Mouse (Mus musculus): ENCODE data around the gene Jag1.

Jag1 gene

DNA sequence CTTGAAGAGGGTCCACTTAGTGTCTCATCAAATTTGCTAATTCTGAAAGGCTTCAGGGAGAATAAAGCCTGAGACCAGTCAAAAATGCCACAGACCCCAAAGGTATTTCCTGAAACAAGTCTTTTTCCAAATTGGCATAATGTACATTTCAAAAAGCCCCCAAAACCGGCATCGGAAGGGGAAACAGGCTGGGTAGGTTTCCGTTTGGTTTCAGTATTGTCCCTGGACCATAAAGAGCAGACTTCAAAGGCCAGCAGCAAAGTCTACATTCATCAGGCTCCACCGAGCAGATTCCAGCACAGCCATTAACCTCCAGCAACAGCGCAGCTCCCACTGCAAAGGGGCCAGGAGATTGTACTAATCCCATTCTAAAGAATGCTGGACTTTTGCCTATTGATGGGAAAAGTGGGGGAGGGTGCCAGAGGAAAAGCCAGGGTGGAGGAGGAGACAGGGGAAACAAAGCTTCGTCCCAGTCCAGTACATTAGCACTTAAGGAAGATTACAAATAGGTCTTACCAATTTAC lies 17.2 kb downstream of the Jag1 start:
- DNase-seq: no peak

DNA sequence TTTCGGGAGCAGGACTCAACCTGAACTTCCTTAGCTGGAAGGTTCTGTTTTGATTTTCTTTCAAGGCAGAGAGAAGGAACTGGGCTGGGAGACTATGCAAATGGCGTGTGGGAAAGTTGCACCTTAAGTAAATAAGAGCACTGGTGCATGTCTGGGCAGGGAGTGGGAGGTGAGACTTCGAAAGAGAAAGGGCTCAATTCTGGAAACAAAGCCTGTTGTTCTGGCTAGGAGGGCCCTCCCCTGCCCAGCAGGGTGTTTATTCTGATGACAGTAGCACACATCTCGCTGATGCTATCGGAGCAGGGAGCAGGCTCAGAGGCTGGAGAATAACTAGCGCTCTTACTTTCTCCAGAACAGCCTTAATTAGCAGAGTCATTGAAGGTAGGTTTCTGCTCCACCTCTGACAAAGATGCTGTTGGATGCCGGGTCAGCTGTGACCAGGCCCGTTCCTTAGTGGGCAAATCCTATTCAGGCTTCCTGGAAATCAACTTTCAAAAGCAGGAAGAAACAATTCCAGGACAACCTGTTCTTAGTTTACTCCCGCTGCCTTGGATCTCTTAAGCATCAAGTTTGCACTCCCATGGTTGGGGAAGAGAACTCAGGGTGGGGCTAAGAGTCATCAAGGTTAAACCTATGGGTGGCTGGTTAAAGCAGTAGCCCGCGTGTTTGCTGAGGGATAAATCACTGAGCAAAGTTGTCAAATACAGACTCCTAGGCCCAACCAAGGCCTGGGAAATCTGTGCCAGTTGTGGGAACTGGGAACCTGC lies 18.0 kb downstream of the Jag1 start:
- no peak for DNase-seq

- no peak for DNase-seq
Observed at GRCm38 (mm10) chr2:137096981-137097460, 19.4 kb downstream of the Jag1 start.

DNA sequence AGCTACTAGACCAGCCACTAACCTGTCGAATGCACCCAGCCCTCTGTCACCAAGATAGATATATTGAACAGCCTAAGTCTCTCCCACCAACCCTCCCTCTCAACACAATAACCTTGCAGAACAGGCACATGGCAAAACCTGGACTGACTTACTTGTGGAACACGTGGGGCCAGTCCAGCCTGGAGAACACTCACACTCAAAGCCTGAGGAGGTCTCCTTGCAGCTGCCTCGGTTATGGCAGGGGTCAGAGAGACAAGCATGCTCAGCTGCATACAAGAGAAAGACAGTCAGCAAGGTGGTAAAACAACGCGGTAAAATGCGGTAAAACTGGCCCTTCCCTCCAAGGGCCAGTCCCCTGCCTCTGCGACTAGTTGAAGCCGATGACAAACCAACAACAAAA lies 22.1 kb downstream of the Jag1 start:
- DNase-seq: no peak

DNA sequence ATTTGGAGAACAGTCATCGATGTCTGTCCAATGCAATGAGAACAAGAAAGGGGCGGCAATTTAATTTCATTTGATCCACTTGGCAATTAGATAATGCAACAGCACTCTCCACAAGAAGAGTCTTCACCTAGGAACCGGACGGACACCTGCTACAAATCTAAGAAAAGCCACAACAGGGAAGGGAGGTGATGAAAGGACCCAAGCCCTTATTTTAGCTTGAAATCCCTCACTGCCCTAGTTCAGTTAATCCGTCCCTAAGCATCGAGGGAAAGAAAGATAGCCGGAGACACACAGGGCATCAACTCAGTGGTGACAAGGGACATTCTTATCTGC lies 23.2 kb downstream of the Jag1 start:
- no peak for DNase-seq

DNA sequence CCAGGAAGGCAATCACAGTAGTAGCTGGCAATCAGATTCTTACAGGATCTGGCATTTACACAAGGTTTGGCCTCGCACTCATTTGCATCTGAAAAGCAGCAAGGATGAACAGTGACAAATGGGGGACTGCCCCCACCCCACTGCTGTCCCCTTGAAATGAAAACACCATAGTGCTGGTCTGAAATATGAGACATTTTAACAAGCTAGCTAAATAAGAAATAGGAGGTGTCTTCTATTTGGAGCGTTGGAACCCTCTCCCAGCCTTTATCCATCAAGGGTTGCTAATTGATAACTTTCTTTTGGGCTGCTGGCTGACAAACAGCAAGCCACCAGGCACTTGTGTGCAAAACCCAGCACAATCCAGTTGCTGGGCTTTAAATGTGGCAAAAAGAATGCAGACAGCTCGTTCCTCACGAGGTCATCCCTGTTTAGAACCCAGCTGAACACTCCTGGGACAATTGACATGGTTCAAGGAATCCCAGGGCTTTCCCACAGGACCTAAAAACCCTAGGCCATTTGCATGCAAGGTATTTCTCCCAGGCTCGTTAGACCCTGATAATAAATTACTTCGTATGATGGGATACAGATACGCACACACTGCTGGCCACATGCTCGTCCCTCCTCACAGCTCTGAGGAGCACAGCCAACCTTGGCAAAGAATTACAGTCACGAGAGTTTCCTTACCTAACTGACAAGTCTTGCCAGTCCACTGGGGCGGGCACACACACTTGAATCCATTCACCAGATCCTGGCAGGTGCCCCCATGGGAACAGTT lies 23.7 kb downstream of the Jag1 start:
- no peak for DNase-seq

GRCm38 (mm10) chr2:137091766-137092522 lies 24.5 kb downstream of the Jag1 start:
- DNase-seq: no peak

- DNase-seq: no peak
Observed at GRCm38 (mm10) chr2:137087705-137088104, 28.7 kb downstream of the Jag1 start.

GRCm38 (mm10) chr2:137086621-137087395 lies 29.6 kb downstream of the Jag1 start:
- DNase-seq: no peak

DNA sequence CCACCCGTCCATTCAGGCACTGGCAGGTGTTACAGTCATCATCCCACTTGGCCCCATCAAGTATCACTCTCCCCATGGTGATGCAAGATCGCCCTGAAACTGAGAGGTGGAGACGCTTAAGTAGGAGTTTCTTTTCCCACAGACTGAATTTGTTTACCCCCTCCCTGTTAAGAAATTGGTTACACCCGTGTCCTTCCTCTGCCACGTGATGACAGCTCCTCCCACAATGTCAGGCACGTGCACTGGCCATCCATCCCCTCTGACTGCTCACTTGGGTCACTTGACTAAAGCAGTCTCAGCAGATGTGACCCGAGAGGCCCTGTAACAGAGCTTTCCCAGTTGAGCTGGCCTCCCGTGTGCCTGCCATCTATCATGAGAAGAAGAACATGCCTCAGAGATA lies 31.2 kb downstream of the Jag1 start:
- DNase-seq: no peak

DNA sequence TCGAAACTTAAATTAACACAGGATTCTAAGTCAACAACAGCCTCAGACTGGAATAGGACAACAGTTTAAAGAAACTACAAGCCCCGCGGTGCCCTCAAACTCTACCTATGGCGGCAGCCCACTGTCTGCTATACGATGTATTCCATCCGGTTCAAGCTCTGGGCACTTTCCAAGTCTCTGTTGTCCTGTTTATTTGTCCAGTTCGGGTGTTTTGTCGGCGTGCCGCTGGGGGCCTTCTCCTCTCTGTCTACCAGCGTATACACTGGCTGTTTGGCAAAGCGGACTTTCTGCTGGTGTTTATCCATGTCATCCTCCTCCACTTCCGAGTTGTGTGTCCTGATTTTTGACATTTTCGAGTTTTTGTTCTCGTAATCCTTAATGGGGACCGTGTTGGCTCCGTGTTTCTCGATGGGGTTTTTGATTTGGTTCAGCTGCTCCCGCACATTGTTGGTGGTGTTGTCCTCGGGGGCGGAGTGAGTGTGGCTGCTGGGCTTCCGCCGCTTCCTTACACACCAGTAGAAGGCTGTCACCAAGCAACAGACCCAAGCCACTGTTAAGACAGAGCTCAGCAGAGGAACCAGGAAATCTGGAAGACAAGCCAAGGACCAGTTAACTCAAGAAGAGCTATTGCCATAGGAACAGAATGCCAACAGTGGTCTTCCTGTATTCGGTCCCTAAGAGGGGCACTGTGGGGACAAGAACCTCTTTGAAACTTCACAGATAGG lies 33.4 kb downstream of the Jag1 start:
- no peak for DNase-seq

DNA sequence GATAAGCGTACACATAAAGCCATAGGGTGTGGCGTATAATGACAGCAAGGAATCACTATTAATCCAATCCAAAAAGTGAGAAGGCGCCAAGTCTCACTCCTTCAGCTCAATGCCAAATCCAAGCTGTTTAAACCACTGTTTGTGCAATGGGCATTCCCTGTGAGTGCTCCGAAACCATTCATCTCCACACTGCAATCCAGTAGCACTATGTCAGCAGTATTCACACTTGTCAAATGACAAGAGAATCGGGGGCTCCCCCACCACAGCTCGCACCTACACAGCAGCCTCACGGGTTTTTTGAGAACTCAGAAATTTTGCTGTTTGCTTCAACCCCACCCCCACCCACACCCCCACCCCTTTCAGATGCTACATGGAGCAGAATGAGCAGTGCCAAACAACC lies 35.4 kb downstream of the Jag1 start:
- no peak for DNase-seq

- no peak for DNase-seq
Observed at GRCm38 (mm10) chr2:137080468-137080867, 36.0 kb downstream of the Jag1 start.

GRCm38 (mm10) chr2:137079721-137080320 lies 36.6 kb downstream of the Jag1 start:
- no peak for DNase-seq

DNA sequence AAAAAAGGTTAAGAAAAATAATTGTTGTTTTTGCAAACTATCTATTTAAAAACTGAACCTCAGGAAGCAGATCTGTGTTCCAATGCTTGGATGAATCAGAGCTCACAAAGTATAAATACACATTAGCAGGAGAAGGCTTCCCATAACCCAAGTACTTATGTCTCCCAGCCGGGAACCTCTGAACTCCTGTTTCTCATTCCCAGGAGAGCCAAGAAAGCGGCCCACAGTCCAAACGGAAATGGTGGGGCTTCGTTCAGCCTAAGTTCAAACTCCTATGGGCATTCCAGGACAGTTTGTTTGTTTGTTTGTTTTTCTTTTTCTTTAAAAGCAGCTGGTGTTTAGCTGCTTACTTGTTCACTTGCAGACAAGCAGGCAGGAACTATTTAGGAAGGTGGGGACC lies 37.7 kb downstream of the Jag1 start:
- DNase-seq: no peak

- no peak for DNase-seq
Observed at GRCm38 (mm10) chr2:137074313-137074620, 42.2 kb downstream of the Jag1 start.

DNA sequence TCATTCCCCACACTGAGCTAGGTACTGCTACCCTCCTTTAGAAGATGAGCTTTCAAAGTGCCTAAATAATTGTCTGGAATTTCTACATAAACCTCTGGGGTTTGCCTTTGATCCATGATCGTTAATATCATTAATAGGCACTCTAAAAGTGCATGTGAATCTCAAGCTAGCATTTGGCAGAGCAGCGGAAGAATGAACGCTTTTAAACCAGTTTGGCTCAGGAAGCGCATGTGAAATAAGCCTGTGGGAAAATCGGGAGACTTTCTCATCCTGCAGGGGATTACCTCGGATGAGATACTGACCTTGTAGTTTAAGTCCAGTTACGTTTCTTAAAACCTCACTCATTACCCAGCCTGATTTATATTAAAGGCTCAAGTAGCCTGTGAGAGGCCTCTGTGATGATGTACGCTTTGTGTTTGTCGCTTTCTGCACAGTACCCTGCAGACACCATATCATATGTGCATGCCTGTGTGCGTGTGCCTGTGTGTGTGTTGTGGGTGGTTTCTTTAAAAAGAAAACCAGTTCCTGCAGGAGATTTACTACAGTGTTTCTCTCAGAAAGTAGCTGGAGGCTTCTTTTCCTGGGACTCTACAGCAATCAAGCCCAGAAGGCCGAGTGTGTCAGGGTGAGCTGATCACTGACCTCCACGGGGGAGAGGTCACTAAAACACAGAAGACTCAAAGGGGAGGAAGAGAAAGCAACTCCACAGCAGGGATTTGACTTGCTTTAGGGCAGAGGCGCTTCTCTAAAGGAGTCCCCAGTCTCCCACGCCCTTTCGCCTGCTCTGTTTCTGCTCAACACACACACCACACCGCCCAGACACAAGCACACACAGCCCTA lies 42.8 kb downstream of the Jag1 start:
- DNase-seq: no peak

DNA sequence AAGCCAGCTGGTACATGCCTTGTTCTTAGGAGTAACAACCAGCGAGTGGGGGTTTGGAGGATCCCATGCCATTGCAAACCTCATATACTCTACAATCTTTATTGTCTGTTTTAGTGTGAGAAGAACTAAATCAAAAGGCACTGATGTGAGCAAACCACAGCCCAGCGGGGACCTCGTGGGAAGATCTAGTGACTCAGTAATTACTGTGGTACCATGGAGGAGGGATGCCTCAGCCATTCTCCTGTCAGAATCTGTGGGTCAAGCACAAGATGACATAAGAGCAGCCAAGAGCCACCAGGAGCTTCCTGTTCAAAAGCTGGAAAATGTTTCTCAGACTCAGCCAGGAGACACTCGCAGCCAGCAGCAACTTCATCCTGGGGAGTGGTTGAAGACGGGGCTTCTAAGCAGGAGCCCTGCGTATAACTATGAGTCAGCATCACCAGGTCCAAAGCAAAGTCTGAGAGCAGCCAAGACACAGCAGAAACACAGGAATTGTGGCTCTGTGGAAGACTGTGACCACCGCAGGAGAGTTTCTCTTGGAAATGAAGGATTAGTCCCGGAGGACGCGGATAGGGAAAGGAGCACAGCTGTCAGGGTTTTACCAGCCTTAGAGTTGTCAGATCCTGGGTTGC lies 48.8 kb downstream of the Jag1 start:
- DNase-seq: no peak

DNA sequence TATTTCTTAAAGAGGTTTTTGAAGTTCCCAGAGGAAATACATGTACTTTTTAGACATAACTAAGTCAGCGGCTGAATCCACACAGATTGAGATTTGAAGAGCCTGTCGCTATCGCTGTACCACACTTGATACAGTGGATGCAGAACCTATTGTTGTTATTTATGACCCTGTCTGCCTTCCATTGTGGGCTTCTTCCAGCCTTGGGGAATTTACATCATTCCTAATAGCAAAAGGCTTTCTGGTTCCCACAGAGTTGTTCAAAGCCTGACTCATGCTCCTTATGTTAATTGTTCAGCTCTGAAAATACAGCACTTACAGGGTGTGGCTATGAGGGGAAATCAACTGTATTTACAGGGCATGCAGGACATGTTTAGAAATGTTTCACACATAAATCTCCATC lies 51.9 kb downstream of the Jag1 start:
- no peak for DNase-seq

GRCm38 (mm10) chr2:137063829-137064228 lies 52.6 kb downstream of the Jag1 start:
- no peak for DNase-seq
